In genomic region chr7:64065529-64066247, GRCm38 (mm10) we compare ENCODE assay signal across 8 mouse cellular contexts.
A peak's percentile ranks its signal among the peaks of the same experiment; 100 is the strongest.
DNase-seq lines count a peak whose midpoint lies in the region; ATAC-seq lines count a peak whose summit lies in the region.

No protein-coding gene starts in this region.

- H3K4me1 ChIP-seq in forebrain, embryonic 15.5 days, result no peaks in the 10 kb centered on the region
- H3K4me1 ChIP-seq in forebrain, embryonic 11.5 days (replicated peaks; ENCODE audit: control insufficient read depth, insufficient read depth, low read length), result no peaks in the 10 kb centered on the region
- H3K4me1 ChIP-seq in hindbrain, embryonic 10.5 days (replicated peaks), result no peaks in the 10 kb centered on the region

- H3K9me3 ChIP-seq in forebrain, embryonic 15.5 days, result no peaks in the 10 kb centered on the region
- no peaks in the 10 kb centered on the region for H3K9me3 ChIP-seq in forebrain, embryonic 11.5 days (ENCODE audit: control insufficient read depth, low read length)
- no peaks in the 10 kb centered on the region for H3K9me3 ChIP-seq in hindbrain, embryonic 10.5 days

- no peaks in the 10 kb centered on the region for H3K27me3 ChIP-seq in forebrain, embryonic 15.5 days
- H3K27me3 ChIP-seq in forebrain, embryonic 11.5 days (ENCODE audit: control insufficient read depth, insufficient read depth, low read length), result no peaks in the 10 kb centered on the region
- no peaks in the 10 kb centered on the region for H3K27me3 ChIP-seq in hindbrain, embryonic 10.5 days (ENCODE audit: insufficient read depth, poor library complexity, severe bottlenecking)

- peak; percentile 88 for ATAC-seq in forebrain, embryonic 15.5 days (replicated peaks)
- no peak for ATAC-seq in forebrain, embryonic 11.5 days (replicated peaks; ENCODE audit: low FRiP score)
- peak; percentile 61 for ATAC-seq in megakaryocyte-erythroid progenitor cell, adult 5-6 weeks (replicated peaks; ENCODE audit: low FRiP score, low TSS enrichment, poor library complexity, severe bottlenecking)

- 62% methylated on average over 23 of the region's 23 CpGs for WGBS in forebrain, embryonic 15.5 days
- 87% methylated on average over 23 of the region's 23 CpGs for WGBS in forebrain, embryonic 11.5 days
- WGBS in hindbrain, embryonic 10.5 days, result 87% methylated on average over 23 of the region's 23 CpGs

- DNase-seq in forebrain, embryonic 11.5 days (ENCODE audit: low spot score), result no peak
- DNase-seq in brain, embryonic 18.5 days (ENCODE audit: low read depth, low spot score), result peak; percentile 60
- DNase-seq in layer of hippocampus, postnatal 25 days (ENCODE audit: extremely low spot score in 1 of 2, low spot score in 1 of 2), result peak; percentile 71 to 72
- DNase-seq in natural killer cell, adult 2 months (ENCODE audit: low spot score in 2 of 2), result no peak
- DNase-seq in hindbrain, embryonic 10.5 days (ENCODE audit: low spot score), result no peak
- DNase-seq in kidney, postnatal 14 days, result no peak

- peak overlapping the region; percentile 47; the same call in 1 of the 2 replicates for H3K27ac ChIP-seq in forebrain, embryonic 15.5 days (replicated peaks)
- no peak overlapping the region for H3K27ac ChIP-seq in forebrain, embryonic 11.5 days (ENCODE audit: low read depth, low read length)
- no peak overlapping the region for H3K27ac ChIP-seq in hindbrain, embryonic 10.5 days

- H3K9ac ChIP-seq in forebrain, embryonic 15.5 days (replicated peaks), result no peak overlapping the region
- no peak overlapping the region for H3K9ac ChIP-seq in forebrain, embryonic 11.5 days (ENCODE audit: low read length)

- H3K4me3 ChIP-seq in forebrain, embryonic 15.5 days, result no peak overlapping the region
- H3K4me3 ChIP-seq in forebrain, embryonic 11.5 days (ENCODE audit: low read depth, low read length), result no peak overlapping the region
- H3K4me3 ChIP-seq in hindbrain, embryonic 10.5 days, result no peak overlapping the region

- no peaks in the 10 kb centered on the region for H3K36me3 ChIP-seq in forebrain, embryonic 15.5 days
- H3K36me3 ChIP-seq in forebrain, embryonic 11.5 days (ENCODE audit: control insufficient read depth, insufficient read depth, low read length), result no peaks in the 10 kb centered on the region
- H3K36me3 ChIP-seq in hindbrain, embryonic 10.5 days, result no peaks in the 10 kb centered on the region

- no peak overlapping the region for H3K4me2 ChIP-seq in forebrain, embryonic 15.5 days (replicated peaks)
- no peak overlapping the region for H3K4me2 ChIP-seq in forebrain, embryonic 11.5 days (ENCODE audit: low read depth, low read length, severe bottlenecking)

Comparison
In these comparisons a context has a peak if more than half of its experiments do, and no peak if none do; other contexts are left out.
1. DNase-seq: peak in brain, embryonic 18.5 days (single experiment) and layer of hippocampus, postnatal 25 days (2 of 2); none in forebrain, embryonic 11.5 days (single experiment), natural killer cell, adult 2 months (0 of 2), hindbrain, embryonic 10.5 days (single experiment) and kidney, postnatal 14 days (single experiment).